Mouse (Mus musculus) bone marrow macrophage, adult 2 months (primary cell): ENCODE results near the gene Naglu.

Experiments used
- CTCF ChIP-seq: IDR thresholded peaks from 2 replicates; pipeline ENCODE4 v1.5.1; 2012; ENCODE audit warnings: low read depth, mild to moderate bottlenecking, low read length, moderate library complexity
- POLR2A ChIP-seq: IDR thresholded peaks from 2 replicates; pipeline ENCODE4 v1.6.1; 2012; ENCODE audit warnings: mild to moderate bottlenecking, low read depth, low read length, borderline replicate concordance

GRCm38 (mm10) chr11:101059473-101059872, 10.3 kb upstream of the Naglu start:
- no peak for TF ChIP-seq CTCF
- no peak for TF ChIP-seq POLR2A
